Mouse (Mus musculus) heart, postnatal 0 days (tissue): Measurements from ENCODE around the gene Syt2. TPM values are rescaled to one million over a fixed set of nuclear protein-coding genes. Genes with fewer than 3 reads are reported as not detected.

Experiments
- ATAC-seq: fragments of 200-750 bp; cut with Nextera tagmentation; 2 replicates; pipeline ENCODE4 v1.8.0; 2017; ENCODE audit warnings: low read depth, moderate number of reproducible peaks, moderate library complexity; ENCODE audit not compliant: insufficient read depth
- DNase-seq: peaks from one replicate; pipeline ENCODE4 v3.0.0-alpha.2; 2016; ENCODE audit warnings: low spot score
- H3K27ac ChIP-seq: fragments of 300-500 bp; sonication (generic); 2 replicates; pipeline ENCODE4 v1.5.1; 2014; ENCODE audit warnings: low read depth, mild to moderate bottlenecking
- H3K27me3 ChIP-seq: fragments of 300-500 bp; sonication (generic); 2 replicates; pipeline ENCODE4 v1.6.1; 2014; ENCODE audit warnings: low read length, mixed read lengths; ENCODE audit not compliant: control insufficient read depth, insufficient read depth
- H3K36me3 ChIP-seq: fragments of 300-500 bp; sonication (generic); replicated peaks from 2 replicates; pipeline ENCODE4 v1.6.1; 2014; ENCODE audit warnings: low read length, mixed read lengths; ENCODE audit not compliant: control insufficient read depth, insufficient read depth
- H3K4me1 ChIP-seq: fragments of 300-500 bp; sonication (generic); 2 replicates; pipeline ENCODE4 v1.6.1; 2014; ENCODE audit warnings: antibody characterized with exemption; ENCODE audit not compliant: control insufficient read depth, insufficient read depth
- H3K4me2 ChIP-seq: fragments of 300-500 bp; sonication (generic); 2 replicates; pipeline ENCODE4 v1.6.1; 2014; ENCODE audit warnings: low read depth, mild to moderate bottlenecking, low read length, moderate library complexity
- H3K4me3 ChIP-seq: fragments of 300-500 bp; sonication (generic); 2 replicates; pipeline ENCODE4 v1.5.1; 2014; ENCODE audit warnings: low read depth, low read length
- H3K9ac ChIP-seq: fragments of 300-500 bp; sonication (generic); replicated peaks from 2 replicates; pipeline ENCODE4 v1.6.1; 2014; ENCODE audit warnings: low read depth, low read length, mixed read lengths
- H3K9me3 ChIP-seq: fragments of 300-500 bp; sonication (generic); replicated peaks from 2 replicates; pipeline ENCODE4 v1.6.1; 2016; ENCODE audit warnings: low read length; ENCODE audit not compliant: control insufficient read depth
- CTCF ChIP-seq: IDR thresholded peaks from 2 replicates; pipeline ENCODE4 v1.5.1; 2016; ENCODE audit warnings: antibody characterized with exemption, control low read depth, low read depth
- EP300 ChIP-seq: IDR thresholded peaks from 2 replicates; pipeline ENCODE4 v1.6.1; 2016; ENCODE audit warnings: antibody characterized with exemption, low read depth
- WGBS: fragments of 180-500 bp; shearing (Covaris S2); extraction: QIAGEN DNeasy Blood & Tissue Kit; methylation state at CpG from one replicate; pipeline ENCODE4 v1.1.7; 2014; 5-methylcytosine and 5-hydroxymethylcytosine counted together
- polyA plus RNA-seq: library from polyadenylated mRNA; unstranded; fragments of >200 nt; fragmentation: Nextera tagmentation; extraction: Ambion mirVana; gene quantifications from 2 replicates; pipeline ENCODE4 v1.2.1, GENCODE M21; 2015
- total RNA-seq: library from RNA; depleted of rRNA; stranded (reverse); fragments of >200 nt; gene quantifications from 2 replicates; pipeline ENCODE4 v1.2.3, GENCODE M21; 2014; ENCODE audit warnings: low replicate concordance

Gene Syt2
- total and polyA plus RNA-seq, 2 experiments from 2014 or later: 0.03 to 0.53 TPM

GRCm38 (mm10) chr1:134647591-134647990 lies 1.1 kb downstream of the Syt2 start:
- Histone ChIP-seq H3K9ac (no peak overlapping the region), H3K4me2 (peak overlapping the region; percentile 91; the same call in 1 of the 2 replicates), H3K27ac (no peak overlapping the region), H3K4me3 (no peak overlapping the region), H3K4me1 (0 out of 2 replicates have a peak, but pooled peaks cover 4% of the 10 kb centered on the region), H3K36me3 (no peaks in the 10 kb centered on the region), H3K9me3 (no peaks in the 10 kb centered on the region), H3K27me3 (peaks cover 64% of the 10 kb centered on the region)
- no peak for ATAC-seq
- WGBS: 40% methylated on average over 7 of the region's 7 CpGs
- TF ChIP-seq CTCF (no peak), EP300 (no peak)
- no peak for DNase-seq

- DNase-seq (no peak), ATAC-seq (no peak)
- Histone ChIP-seq H3K9me3 (no peaks in the 10 kb centered on the region), H3K27ac (no peak overlapping the region), H3K4me2 (no peak overlapping the region), H3K27me3 (peaks cover 53% of the 10 kb centered on the region), H3K36me3 (no peaks in the 10 kb centered on the region), H3K4me3 (no peak overlapping the region), H3K4me1 (0 out of 2 replicates have a peak, but pooled peaks cover 4% of the 10 kb centered on the region), H3K9ac (no peak overlapping the region)
- 86% methylated on average over 5 of the region's 5 CpGs for WGBS
- no peak for TF ChIP-seq CTCF
- no peak for TF ChIP-seq EP300
Measured at GRCm38 (mm10) chr1:134650816-134651215, 4.3 kb downstream of the Syt2 start.

GRCm38 (mm10) chr1:134651268-134651850 lies 4.9 kb downstream of the Syt2 start:
- 0 out of 2 replicates have a peak, but pooled peaks cover 4% of the 10 kb centered on the region for H3K4me1 ChIP-seq
- TF ChIP-seq CTCF: no peak
- no peak for TF ChIP-seq EP300
- no peak overlapping the region for H3K9ac ChIP-seq
- 51% methylated on average over 13 of the region's 13 CpGs for WGBS
- H3K27me3 ChIP-seq: peaks cover 52% of the 10 kb centered on the region
- no peak overlapping the region for H3K27ac ChIP-seq
- DNase-seq (no peak), ATAC-seq (no peak)
- no peak overlapping the region for H3K4me3 ChIP-seq
- H3K36me3 ChIP-seq: no peaks in the 10 kb centered on the region
- no peaks in the 10 kb centered on the region for H3K9me3 ChIP-seq
- H3K4me2 ChIP-seq: no peak overlapping the region

GRCm38 (mm10) chr1:134651851-134652398 lies 5.4 kb downstream of the Syt2 start:
- Histone ChIP-seq H3K27ac (no peak overlapping the region), H3K9me3 (no peaks in the 10 kb centered on the region), H3K4me2 (no peak overlapping the region), H3K36me3 (no peaks in the 10 kb centered on the region), H3K27me3 (peaks cover 46% of the 10 kb centered on the region), H3K9ac (no peak overlapping the region), H3K4me1 (no peaks in the 10 kb centered on the region), H3K4me3 (no peak overlapping the region)
- no peak for TF ChIP-seq CTCF
- no peak for TF ChIP-seq EP300
- DNase-seq (no peak), ATAC-seq (peak; percentile 33; the same call in 1 of the 2 replicates)
- 29% methylated on average over 4 of the region's 4 CpGs for WGBS

GRCm38 (mm10) chr1:134653603-134654257 lies 7.3 kb downstream of the Syt2 start:
- Histone ChIP-seq H3K4me2 (no peak overlapping the region), H3K9ac (no peak overlapping the region), H3K27me3 (peaks cover 29% of the 10 kb centered on the region), H3K27ac (no peak overlapping the region), H3K9me3 (no peaks in the 10 kb centered on the region), H3K4me1 (no peaks in the 10 kb centered on the region), H3K4me3 (no peak overlapping the region), H3K36me3 (no peaks in the 10 kb centered on the region)
- no peak for ATAC-seq
- WGBS: 27% methylated on average over 10 of the region's 10 CpGs
- TF ChIP-seq CTCF (no peak), EP300 (no peak)
- no peak for DNase-seq
